Mouse (Mus musculus) adrenal gland, adult (tissue): ENCODE data around the gene Ust.

ENCODE experiments used
- DNase-seq, 2 experiments: peaks; one replicate each; pipeline ENCODE4 v3.0.0; 2022 to 2023; ENCODE audit warnings: low spot score in 1 of 2; ENCODE audit not compliant: inconsistent age in 2 of 2

Ust gene

DNA sequence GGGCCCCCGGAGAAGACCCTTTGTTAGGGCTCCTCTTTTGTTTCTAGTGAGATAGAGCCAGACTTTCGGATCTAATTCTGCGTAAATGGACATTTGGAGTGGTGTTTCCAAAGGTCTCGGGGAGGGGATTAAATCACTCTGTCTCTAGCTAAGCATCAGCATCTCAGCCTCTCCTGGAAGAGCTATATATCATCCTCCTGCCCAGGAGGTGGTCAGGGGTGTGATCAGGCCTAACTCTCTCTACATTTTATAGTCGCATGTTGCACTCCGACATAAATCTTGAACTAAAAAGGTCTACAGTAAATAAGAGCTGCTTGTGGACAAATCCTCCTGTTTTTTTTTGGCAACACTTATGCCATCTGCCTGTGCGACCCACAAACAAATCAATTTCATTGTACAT is 335.5 kb downstream of the Ust start:
- no peak for DNase-seq

DNA sequence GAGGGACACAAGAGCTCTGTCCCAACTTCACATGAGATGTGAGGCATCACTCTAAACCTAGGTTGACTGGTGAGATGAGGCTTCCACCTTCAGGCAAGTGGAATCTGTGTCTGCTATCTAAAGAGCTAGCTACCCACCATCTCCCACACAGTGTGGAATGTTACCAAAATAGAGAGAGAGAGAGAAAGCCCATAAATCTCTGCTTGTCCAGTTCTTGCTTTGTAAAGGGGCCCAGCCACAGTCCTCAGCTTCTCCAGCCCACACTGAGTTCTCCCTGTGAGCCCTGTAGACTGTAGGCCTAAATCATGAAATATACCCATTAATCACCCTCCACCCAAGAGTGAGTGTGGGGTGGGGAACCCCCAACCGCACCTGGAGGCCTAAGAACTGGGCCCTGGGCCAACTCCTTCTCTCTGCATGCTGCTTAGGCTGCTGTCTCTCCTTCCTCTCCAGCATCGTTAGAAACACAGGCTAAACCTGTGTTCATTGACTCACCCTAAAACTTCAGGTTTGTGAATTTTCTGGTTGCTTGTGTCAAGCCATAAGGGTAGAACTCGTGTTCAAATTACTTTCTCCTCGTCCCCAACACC is 336.9 kb downstream of the Ust start:
- DNase-seq, result no peak

DNA sequence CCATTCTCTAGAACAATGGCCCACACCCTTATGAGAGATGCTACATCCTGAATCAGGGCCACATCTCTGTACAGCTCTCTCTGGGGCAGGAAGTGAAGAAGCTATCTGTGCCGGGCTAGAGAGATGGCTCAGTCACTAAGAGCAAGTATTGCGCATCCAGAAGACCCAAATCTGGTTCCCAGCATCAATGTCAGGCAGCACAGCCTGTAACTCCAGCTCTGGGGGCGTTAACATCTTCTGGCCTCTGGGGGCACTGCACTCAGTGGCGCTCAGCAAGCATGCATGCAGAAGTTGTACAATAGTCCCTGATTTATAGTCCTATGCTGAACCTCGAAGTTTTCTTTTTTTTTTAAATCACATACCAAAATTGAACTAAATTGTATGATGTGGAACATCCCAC is 341.0 kb downstream of the Ust start:
- DNase-seq, result no peak

DNA sequence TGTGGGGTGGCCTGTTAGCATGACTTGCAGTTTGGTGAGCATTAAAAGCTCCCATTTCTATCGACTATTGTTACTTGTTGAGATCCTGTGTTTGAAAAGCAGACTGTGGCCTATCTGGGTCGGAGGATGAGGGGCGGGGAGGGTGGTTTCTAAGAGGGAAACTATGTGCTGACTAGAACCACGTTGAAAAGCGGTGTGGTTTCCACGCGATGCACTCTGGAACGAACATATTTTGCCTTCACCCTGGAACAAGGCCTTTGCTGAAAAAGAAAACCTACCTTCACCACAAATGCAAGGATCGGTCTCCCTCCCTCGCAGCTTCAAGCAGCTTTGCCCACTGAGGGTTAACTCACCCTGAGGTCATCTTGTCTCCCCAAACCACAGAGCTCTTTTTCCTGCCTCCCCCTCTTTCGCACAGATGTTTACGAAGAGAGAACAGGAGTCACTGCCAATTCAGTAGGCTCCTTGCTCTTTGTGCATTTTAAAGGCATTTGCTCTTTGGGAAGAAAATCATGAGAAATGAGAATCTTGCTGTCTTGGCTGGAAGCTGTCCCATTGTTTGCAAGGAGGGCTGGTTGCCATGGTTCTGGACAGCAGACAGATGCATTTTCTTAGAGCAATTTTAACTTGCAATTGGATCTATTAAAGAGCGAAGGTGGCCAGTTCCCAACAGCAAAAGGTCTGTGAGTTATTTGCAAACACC is 342.1 kb downstream of the Ust start:
- no peak for DNase-seq

DNA sequence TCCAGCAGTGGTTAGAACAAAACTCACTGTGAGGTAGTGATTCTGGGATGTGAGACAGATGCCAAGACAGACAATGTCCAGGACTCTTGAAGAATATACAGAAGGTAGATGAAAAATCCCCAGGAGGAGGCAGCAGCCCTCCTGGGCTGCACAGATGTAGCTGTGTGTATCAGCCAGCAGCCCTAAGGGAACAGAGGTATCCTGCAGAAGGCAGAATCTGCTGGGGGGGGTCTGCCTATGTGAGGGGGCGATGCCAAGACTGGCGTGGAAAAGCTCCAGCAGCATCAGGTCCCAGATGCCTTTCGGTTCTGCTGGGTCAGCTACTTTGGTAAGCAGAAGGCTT is 342.6 kb downstream of the Ust start:
- DNase-seq, result no peak

DNA sequence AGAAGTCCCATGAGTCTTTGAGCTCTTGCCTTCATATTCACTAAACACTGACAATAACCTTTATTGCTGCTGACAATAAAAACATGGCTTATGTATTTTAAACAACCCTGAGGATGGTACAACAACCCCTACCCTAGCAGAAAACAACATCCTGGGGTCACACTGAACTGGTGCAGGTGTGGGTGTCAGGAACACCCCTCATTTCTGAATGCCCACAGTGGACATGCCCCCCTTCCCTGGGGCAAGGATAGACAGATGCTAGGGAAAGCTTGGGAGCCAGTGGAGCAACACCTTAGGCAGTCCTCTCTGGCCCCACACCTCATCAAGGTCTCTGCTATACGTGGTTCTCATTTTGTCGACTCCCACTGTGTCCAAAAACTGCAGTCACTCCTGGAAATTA is 343.9 kb downstream of the Ust start:
- no peak for DNase-seq

DNA sequence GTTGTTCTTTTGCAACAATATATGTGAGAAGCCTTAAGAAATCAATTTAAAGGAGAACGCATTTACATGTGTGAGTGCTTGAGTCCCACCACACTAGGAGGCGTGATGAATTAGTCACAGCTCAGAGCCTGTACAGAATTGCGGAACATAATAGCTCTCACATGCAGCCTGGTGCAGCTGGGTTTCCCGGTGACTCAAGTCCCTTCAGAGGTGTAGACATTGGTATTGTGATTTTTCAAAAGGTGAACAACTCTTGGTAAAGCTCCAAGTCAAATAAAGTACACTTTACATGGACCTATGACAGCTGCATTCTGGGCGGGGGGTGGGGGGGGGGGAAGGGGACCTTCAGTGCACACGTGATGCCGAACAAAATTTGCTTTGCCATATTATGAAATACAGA is 344.4 kb downstream of the Ust start:
- no peak for DNase-seq

DNA sequence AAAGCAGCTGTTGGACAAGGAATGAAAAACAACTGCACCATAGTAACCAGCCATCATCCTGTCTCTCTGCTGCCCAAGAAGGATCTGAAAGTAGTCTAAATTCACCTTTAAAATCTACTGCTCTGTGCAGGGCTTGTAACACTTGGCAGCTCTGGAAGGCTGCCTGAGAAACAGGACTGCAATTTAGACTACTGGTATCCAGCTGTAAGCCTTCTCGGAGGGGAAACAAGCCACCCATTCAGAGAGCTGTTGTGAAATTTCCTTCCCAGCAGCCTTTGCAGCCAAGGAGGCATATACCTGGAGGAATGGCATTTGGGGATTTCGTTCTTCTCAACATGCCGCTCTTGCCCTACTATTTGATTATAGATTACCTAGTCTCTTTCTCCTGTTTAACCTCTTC is 345.6 kb downstream of the Ust start:
- no peak for DNase-seq

DNA sequence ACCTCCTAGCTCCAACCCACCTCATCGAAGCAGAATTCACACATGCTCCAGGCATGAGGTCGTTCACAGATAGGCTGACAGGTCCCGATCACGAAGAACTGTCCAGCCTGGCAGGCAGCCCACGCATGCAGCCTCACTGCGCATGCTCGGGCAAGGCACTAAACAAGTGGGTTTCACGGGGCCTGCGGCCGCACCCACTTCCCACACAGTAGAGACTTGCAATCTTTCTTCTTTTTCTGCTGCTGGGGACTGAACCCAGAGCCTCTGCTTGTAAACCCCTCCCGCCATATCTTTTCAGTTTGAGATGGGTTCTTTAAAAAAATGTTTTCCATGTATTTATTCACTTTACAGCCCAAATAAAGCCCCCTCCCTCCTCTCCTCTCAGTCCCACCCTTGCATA is 347.1 kb downstream of the Ust start:
- no peak for DNase-seq
